26 mouse cellular contexts compared by ENCODE assay signal in genomic region chr16:77313195-77313594, GRCm38 (mm10).
"Had no signal": no experiment of that assay in that cellular context is flagged by ENCODE, and none has a peak within 500 bp of the region (broad histone marks: within the 10 kb centered on the region; RNA-seq: fewer than 3 reads in every experiment).

No protein-coding gene starts in this region.

- H3K4me3 ChIP-seq: heart, adult 2 months; heart, embryonic 12.5 days; hindbrain, embryonic 10.5 days; hindbrain, embryonic 12.5 days; intestine, embryonic 15.5 days; kidney, embryonic 15.5 days; limb, embryonic 13.5 days; limb, embryonic 15.5 days; liver, embryonic 12.5 days had no signal

- H3K27ac ChIP-seq: heart, adult 2 months; hindbrain, embryonic 10.5 days; hindbrain, embryonic 12.5 days; hindbrain, embryonic 14.5 days; intestine, embryonic 15.5 days; kidney, embryonic 15.5 days; kidney, postnatal 0 days; limb, embryonic 13.5 days; limb, embryonic 15.5 days; liver, embryonic 12.5 days; liver, embryonic 14.5 days had no signal

- H3K4me1 ChIP-seq: heart, embryonic 12.5 days; hindbrain, embryonic 10.5 days; hindbrain, embryonic 12.5 days; intestine, embryonic 15.5 days; kidney, embryonic 15.5 days; limb, embryonic 15.5 days; liver, embryonic 12.5 days had no signal

- H3K27me3 ChIP-seq: heart, embryonic 12.5 days; hindbrain, embryonic 12.5 days; intestine, embryonic 15.5 days; kidney, embryonic 15.5 days; limb, embryonic 15.5 days; liver, embryonic 12.5 days had no signal

- H3K4me2 ChIP-seq: heart, embryonic 12.5 days; hindbrain, embryonic 12.5 days; hindbrain, embryonic 14.5 days; intestine, embryonic 15.5 days; kidney, embryonic 15.5 days; limb, embryonic 13.5 days; limb, embryonic 15.5 days; liver, embryonic 12.5 days had no signal

- H3K9ac ChIP-seq: heart, embryonic 12.5 days; hindbrain, embryonic 12.5 days; hindbrain, embryonic 14.5 days; intestine, embryonic 15.5 days; kidney, embryonic 15.5 days; limb, embryonic 13.5 days; limb, embryonic 15.5 days; liver, embryonic 12.5 days; liver, embryonic 14.5 days had no signal

- ATAC-seq: hindbrain, embryonic 16.5 days; inflammation-experienced regulatory T-cells, adult 6 months; intestine, embryonic 15.5 days; intestine, postnatal 0 days; liver, embryonic 12.5 days had no signal

- H3K9me3 ChIP-seq: heart, embryonic 12.5 days; hindbrain, embryonic 10.5 days; hindbrain, embryonic 12.5 days; intestine, embryonic 15.5 days; kidney, embryonic 15.5 days; limb, embryonic 13.5 days; limb, embryonic 15.5 days; liver, embryonic 12.5 days had no signal

- DNase-seq: gastrocnemius, postnatal 14 days; gastrocnemius, postnatal 36 days; heart, adult 2 months; heart, postnatal 10 days; heart, postnatal 4 days; kidney, adult 18-20 months; kidney, adult 9 months; kidney, postnatal 14 days; kidney, postnatal 36 days; layer of hippocampus, adult 9-11 months; layer of hippocampus, postnatal 36 days; left cerebral cortex, postnatal 4 days had no signal

- H3K36me3 ChIP-seq: heart, embryonic 12.5 days; hindbrain, embryonic 10.5 days; hindbrain, embryonic 12.5 days; intestine, embryonic 15.5 days; kidney, embryonic 15.5 days; limb, embryonic 13.5 days; limb, embryonic 15.5 days; liver, embryonic 12.5 days had no signal
